8 mouse cellular contexts compared by ENCODE assay signal in genomic region chr10:44530067-44530360, GRCm38 (mm10). TPM values are rescaled to one million over a fixed set of nuclear protein-coding genes. Genes with fewer than 3 reads are reported as not detected.
A peak's percentile ranks its signal among the peaks of the same experiment; 100 is the strongest.
DNase-seq lines count a peak whose midpoint lies in the region; ATAC-seq and TF ChIP-seq lines count a peak whose summit lies in the region.

No protein-coding gene starts in this region.

- no peak for ATAC-seq in limb, embryonic 11.5 days (ENCODE audit: insufficient number of reproducible peaks, low FRiP score, low TSS enrichment, low read depth)
- no peak for ATAC-seq in neural tube, embryonic 15.5 days (ENCODE audit: low FRiP score)

- WGBS in liver, adult 2 months, result 7% methylated on average over 5 of the region's 5 CpGs
- WGBS in limb, embryonic 11.5 days, result 6% methylated on average over 5 of the region's 5 CpGs
- WGBS in neural tube, embryonic 15.5 days, result 3% methylated on average over 5 of the region's 5 CpGs

- peaks cover 5% of the 10 kb centered on the region; the same call in 1 of the 2 replicates for H3K4me1 ChIP-seq in liver, adult 2 months (ENCODE audit: control insufficient read depth, insufficient read depth, low read length)
- no peaks in the 10 kb centered on the region; the same call in none of the 2 replicates for H3K4me1 ChIP-seq in embryonic fibroblast, embryonic 13.5 days (ENCODE audit: control insufficient read depth, insufficient read depth, low read length)
- H3K4me1 ChIP-seq in limb, embryonic 11.5 days (ENCODE audit: control insufficient read depth, insufficient read depth, low read length), result peaks cover 12% of the 10 kb centered on the region
- peaks cover 23% of the 10 kb centered on the region for H3K4me1 ChIP-seq in neural tube, embryonic 15.5 days

- no peak for TF ChIP-seq CTCF in liver, adult 2 months (IDR thresholded peaks at IDR 0.05; ENCODE audit: low read depth, low read length)
- no peak for TF ChIP-seq CTCF in embryonic fibroblast, embryonic 13.5 days (IDR thresholded peaks at IDR 0.05; ENCODE audit: borderline replicate concordance, insufficient read depth, low read length)

- H3K4me3 ChIP-seq in liver, adult 2 months (ENCODE audit: insufficient read depth, low read depth, low read length), result peak overlapping the region; percentile 70; the same call in 1 of the 2 replicates
- H3K4me3 ChIP-seq in embryonic fibroblast, embryonic 13.5 days (ENCODE audit: insufficient read depth, low read length), result peak overlapping the region; percentile 79
- peak overlapping the region; percentile 41 for H3K4me3 ChIP-seq in limb, embryonic 11.5 days (ENCODE audit: low read depth, low read length)
- H3K4me3 ChIP-seq in neural tube, embryonic 15.5 days (replicated peaks), result peak overlapping the region; percentile 54

- H3K36me3 ChIP-seq in liver, adult 2 months (ENCODE audit: control insufficient read depth, insufficient read depth, low read length), result no peaks in the 10 kb centered on the region
- H3K36me3 ChIP-seq in limb, embryonic 11.5 days (ENCODE audit: control insufficient read depth, insufficient read depth, low read length), result no peaks in the 10 kb centered on the region
- no peaks in the 10 kb centered on the region for H3K36me3 ChIP-seq in neural tube, embryonic 15.5 days

- no peaks in the 10 kb centered on the region for H3K79me2 ChIP-seq in liver, adult 2 months (ENCODE audit: control insufficient read depth, insufficient read depth, low read length)

- peak overlapping the region; percentile 59; the same call in 1 of the 2 replicates for H3K9ac ChIP-seq in liver, adult 2 months (ENCODE audit: low read depth, low read length)
- H3K9ac ChIP-seq in limb, embryonic 11.5 days (ENCODE audit: low read length), result peak overlapping the region; percentile 68
- 0 out of 2 replicates have a peak overlapping the region, but pooled peaks have one; percentile 45 for H3K9ac ChIP-seq in neural tube, embryonic 15.5 days (replicated peaks)

- H3K27ac ChIP-seq in liver, adult 2 months (replicated peaks; ENCODE audit: insufficient read depth, low read depth, low read length), result no peak overlapping the region
- no peak overlapping the region for H3K27ac ChIP-seq in embryonic fibroblast, embryonic 13.5 days (ENCODE audit: insufficient read depth, low read length)
- H3K27ac ChIP-seq in limb, embryonic 11.5 days (replicated peaks; ENCODE audit: low read depth, low read length), result no peak overlapping the region
- H3K27ac ChIP-seq in neural tube, embryonic 15.5 days (replicated peaks), result no peak overlapping the region

- peaks cover 7% of the 10 kb centered on the region; the same call in 1 of the 2 replicates for H3K27me3 ChIP-seq in liver, adult 2 months (ENCODE audit: control insufficient read depth, insufficient read depth, low read length)
- peaks cover 14% of the 10 kb centered on the region; the same call in 1 of the 2 replicates for H3K27me3 ChIP-seq in limb, embryonic 11.5 days (ENCODE audit: control insufficient read depth, insufficient read depth, low read length)
- peaks cover 48% of the 10 kb centered on the region for H3K27me3 ChIP-seq in neural tube, embryonic 15.5 days (replicated peaks)

- DNase-seq in liver, adult 2 months (ENCODE audit: extremely low read depth, low read depth, low spot score), result no peak
- no peak for DNase-seq in liver
- no peak for DNase-seq in limb, embryonic 11.5 days (ENCODE audit: low spot score)
- no peak for DNase-seq in frontal cortex, adult 2 months (ENCODE audit: extremely low spot score in 1 of 2, low spot score in 1 of 2)
- no peak for DNase-seq in cerebellum, postnatal 25 days
- no peak for DNase-seq in spleen, adult 12 weeks (ENCODE audit: low spot score)

- TF ChIP-seq POLR2A in liver, adult 2 months (IDR thresholded peaks at IDR 0.05; ENCODE audit: extremely low read depth, insufficient read depth, low read length), result no peak
- TF ChIP-seq POLR2A in embryonic fibroblast, embryonic 13.5 days (IDR thresholded peaks at IDR 0.05; ENCODE audit: low read depth, low read length), result no peak

- no peaks in the 10 kb centered on the region for H3K9me3 ChIP-seq in limb, embryonic 11.5 days (ENCODE audit: control insufficient read depth, low read length)
- no peaks in the 10 kb centered on the region for H3K9me3 ChIP-seq in neural tube, embryonic 15.5 days (replicated peaks)

- peak overlapping the region; percentile 60 for H3K4me2 ChIP-seq in limb, embryonic 11.5 days (ENCODE audit: low read depth, severe bottlenecking)
- peak overlapping the region; percentile 94 for H3K4me2 ChIP-seq in neural tube, embryonic 15.5 days

RNA-seq across cellular contexts. Expression of gene Prdm1, which starts 1.7 kb away (rescaled TPM):
- 0.28 and 0.47 TPM in 2 replicates for total RNA-seq in liver, adult 2 months (2014; rRNA removed)
- 0.05 and 0.18 TPM in 2 replicates for polyA plus RNA-seq in liver, adult 2 months (2012; rRNA removed)
- 2.8 TPM in 2 replicates for polyA plus RNA-seq in embryonic fibroblast, embryonic 13.5 days (2011; ENCODE audit: insufficient read length, low read depth, missing spikeins)
- polyA plus RNA-seq in limb, embryonic 11.5 days (2014; fragmentation: Nextera tagmentation; extraction: Ambion mirVana), result 3.6 and 5.7 TPM in 2 replicates
- 0.63 and 2.0 TPM in 2 replicates for polyA plus RNA-seq in neural tube, embryonic 15.5 days (2015; fragmentation: Nextera tagmentation; extraction: Ambion mirVana)
- polyA plus RNA-seq in frontal cortex, adult 2 months (2012; rRNA removed), result 2.6 and 3.4 TPM in 2 replicates
